Mouse (Mus musculus) liver, postnatal 0 days (tissue): ENCODE data around the gene Prr15l. TPM values are rescaled to one million over a fixed set of nuclear protein-coding genes. Genes with fewer than 3 reads are reported as not detected.

Source experiments
- ATAC-seq: fragments of 200-750 bp; cut with Nextera tagmentation; 2 replicates; pipeline ENCODE4 v1.8.0; 2017; ENCODE audit warnings: mild to moderate bottlenecking, moderate library complexity
- DNase-seq: peaks from one replicate; pipeline ENCODE4 v3.0.0-alpha.2; 2016
- H3K27ac ChIP-seq: fragments of 300-500 bp; sonication (generic); 2 replicates; pipeline ENCODE4 v1.5.1; 2014; ENCODE audit warnings: antibody characterized with exemption, moderate library complexity, mild to moderate bottlenecking, low read depth
- H3K27me3 ChIP-seq: fragments of 300-500 bp; sonication (generic); 2 replicates; pipeline ENCODE4 v1.6.1; 2014; ENCODE audit warnings: low read length, control low read depth, mixed read lengths; ENCODE audit not compliant: insufficient read depth
- H3K36me3 ChIP-seq: fragments of 300-500 bp; sonication (generic); replicated peaks from 2 replicates; pipeline ENCODE4 v1.6.1; 2014; ENCODE audit warnings: mild to moderate bottlenecking, control low read depth, low read length, moderate library complexity, mixed read lengths; ENCODE audit not compliant: insufficient read depth
- H3K4me1 ChIP-seq: fragments of 300-500 bp; sonication (generic); 2 replicates; pipeline ENCODE4 v1.6.1; 2014; ENCODE audit warnings: antibody characterized with exemption, mild to moderate bottlenecking, control low read depth; ENCODE audit not compliant: insufficient read depth
- H3K4me2 ChIP-seq: fragments of 300-500 bp; sonication (generic); 2 replicates; pipeline ENCODE4 v1.6.1; 2014; ENCODE audit warnings: low read depth, mild to moderate bottlenecking, low read length, moderate library complexity, mixed read lengths
- H3K4me3 ChIP-seq: fragments of 300-500 bp; sonication (generic); 2 replicates; pipeline ENCODE4 v1.5.1; 2014; ENCODE audit warnings: low read depth, low read length
- H3K9ac ChIP-seq: fragments of 300-500 bp; sonication (generic); replicated peaks from 2 replicates; pipeline ENCODE4 v1.6.1; 2014; ENCODE audit warnings: mild to moderate bottlenecking, moderate library complexity
- H3K9me3 ChIP-seq: fragments of 300-500 bp; sonication (generic); 2 replicates; pipeline ENCODE4 v1.6.1; 2016; ENCODE audit warnings: mild to moderate bottlenecking, control low read depth, low read length, mixed read lengths
- CTCF ChIP-seq: sonication (generic); IDR thresholded peaks from 2 replicates; pipeline ENCODE4 v1.5.1; 2016; ENCODE audit warnings: antibody characterized with exemption, low read depth
- EP300 ChIP-seq: IDR thresholded peaks from 2 replicates; pipeline ENCODE4 v1.6.1; 2016; ENCODE audit warnings: antibody characterized with exemption, low read depth, mild to moderate bottlenecking
- WGBS: fragments of 180-500 bp; shearing (Covaris S2); extraction: QIAGEN DNeasy Blood & Tissue Kit; methylation state at CpG from one replicate; pipeline ENCODE4 v1.1.7; 2014; ENCODE audit not compliant: insufficient replicate concordance; 5-methylcytosine and 5-hydroxymethylcytosine counted together
- polyA plus RNA-seq: library from polyadenylated mRNA; unstranded; fragments of >200 nt; fragmentation: Nextera tagmentation; extraction: Ambion mirVana; gene quantifications from 2 replicates; pipeline ENCODE4 v1.2.1, GENCODE M21; 2015

The Prr15l gene
- polyA plus RNA-seq, 1 experiment from 2014 or later: 10.1 TPM

GRCm38 (mm10) chr11:96947849-96948248, 19.9 kb downstream of the Prr15l start:
- H3K36me3 ChIP-seq: peaks cover 31% of the 10 kb centered on the region
- peaks cover 51% of the 10 kb centered on the region for H3K4me1 ChIP-seq
- ATAC-seq: peak; percentile 47
- peak; percentile 73 for DNase-seq
- H3K4me3 ChIP-seq: 0 out of 2 replicates have a peak overlapping the region, but pooled peaks have one; percentile 1
- peak overlapping the region; percentile 82 for H3K27ac ChIP-seq
- H3K9me3 ChIP-seq: no peaks in the 10 kb centered on the region
- peak overlapping the region; percentile 28; the same call in 1 of the 2 replicates for H3K9ac ChIP-seq
- 52% methylated on average over 4 of the region's 4 CpGs for WGBS
- TF ChIP-seq CTCF (no peak), EP300 (peak; percentile 99)
- peak overlapping the region; percentile 91 for H3K4me2 ChIP-seq
- H3K27me3 ChIP-seq: no peaks in the 10 kb centered on the region

GRCm38 (mm10) chr11:96950767-96951166, 22.9 kb downstream of the Prr15l start:
- no peaks in the 10 kb centered on the region for H3K27me3 ChIP-seq
- WGBS: 97% methylated on average over 3 of the region's 3 CpGs
- no peak overlapping the region for H3K27ac ChIP-seq
- H3K4me1 ChIP-seq: peaks cover 32% of the 10 kb centered on the region
- TF ChIP-seq CTCF: peak; percentile 64
- TF ChIP-seq EP300: no peak
- ATAC-seq (no peak), DNase-seq (no peak)
- no peak overlapping the region for H3K9ac ChIP-seq
- no peak overlapping the region for H3K4me3 ChIP-seq
- no peaks in the 10 kb centered on the region for H3K9me3 ChIP-seq
- H3K36me3 ChIP-seq: peaks cover 60% of the 10 kb centered on the region
- H3K4me2 ChIP-seq: no peak overlapping the region

- Histone ChIP-seq H3K9me3 (no peaks in the 10 kb centered on the region), H3K27me3 (no peaks in the 10 kb centered on the region), H3K27ac (0 out of 2 replicates have a peak overlapping the region, but pooled peaks have one; percentile 22), H3K4me3 (no peak overlapping the region), H3K4me2 (no peak overlapping the region), H3K36me3 (peaks cover 76% of the 10 kb centered on the region), H3K4me1 (peaks cover 39% of the 10 kb centered on the region), H3K9ac (no peak overlapping the region)
- TF ChIP-seq CTCF (no peak), EP300 (no peak)
- 77% methylated on average over 10 of the region's 10 CpGs for WGBS
- DNase-seq (no peak), ATAC-seq (no peak)
These were observed 24.5 kb downstream of the Prr15l start for GRCm38 (mm10) chr11:96952426-96952825.

GRCm38 (mm10) chr11:96952896-96953295, 25.0 kb downstream of the Prr15l start:
- H3K36me3 ChIP-seq: peaks cover 81% of the 10 kb centered on the region
- WGBS: 62% methylated on average over 6 of the region's 6 CpGs
- no peak for TF ChIP-seq CTCF
- no peak for TF ChIP-seq EP300
- no peak for DNase-seq
- H3K27ac ChIP-seq: 0 out of 2 replicates have a peak overlapping the region, but pooled peaks have one; percentile 22
- H3K4me3 ChIP-seq: no peak overlapping the region
- H3K9ac ChIP-seq: no peak overlapping the region
- H3K4me2 ChIP-seq: no peak overlapping the region
- no peaks in the 10 kb centered on the region for H3K27me3 ChIP-seq
- H3K4me1 ChIP-seq: peaks cover 37% of the 10 kb centered on the region
- no peaks in the 10 kb centered on the region for H3K9me3 ChIP-seq
- no peak for ATAC-seq

- no peak for DNase-seq
- 0 out of 2 replicates have a peak overlapping the region, but pooled peaks have one; percentile 6 for H3K4me2 ChIP-seq
- H3K9ac ChIP-seq: no peak overlapping the region
- H3K36me3 ChIP-seq: peaks cover 95% of the 10 kb centered on the region
- H3K9me3 ChIP-seq: no peaks in the 10 kb centered on the region
- no peak for ATAC-seq
- 75% methylated on average over 4 of the region's 4 CpGs for WGBS
- TF ChIP-seq CTCF (no peak), EP300 (no peak)
- no peak overlapping the region for H3K4me3 ChIP-seq
- H3K27ac ChIP-seq: 0 out of 2 replicates have a peak overlapping the region, but pooled peaks have one; percentile 34
- H3K4me1 ChIP-seq: peaks cover 24% of the 10 kb centered on the region
- no peaks in the 10 kb centered on the region for H3K27me3 ChIP-seq
These were observed 27.2 kb downstream of the Prr15l start for GRCm38 (mm10) chr11:96955094-96955493.

- DNase-seq (peak; percentile 70), ATAC-seq (peak; percentile 92)
- Histone ChIP-seq H3K9ac (no peak overlapping the region), H3K36me3 (peaks cover 94% of the 10 kb centered on the region), H3K4me2 (peak overlapping the region; percentile 42), H3K4me1 (peaks cover 24% of the 10 kb centered on the region), H3K4me3 (no peak overlapping the region), H3K9me3 (no peaks in the 10 kb centered on the region), H3K27me3 (no peaks in the 10 kb centered on the region), H3K27ac (peak overlapping the region; percentile 66)
- WGBS: 60% methylated on average over 20 of the region's 20 CpGs
- TF ChIP-seq EP300: peak; percentile 84
- TF ChIP-seq CTCF: peak; percentile 63
These were observed 28.3 kb downstream of the Prr15l start for GRCm38 (mm10) chr11:96956009-96956724.
